Mouse (Mus musculus) brain, embryonic 14.5 days (tissue): ENCODE data around the gene Tcstv3.

ENCODE experiments used
- CTCF ChIP-seq: fragments of 200-500 bp; IDR thresholded peaks from 2 replicates; pipeline ENCODE4 v1.5.1; 2012; ENCODE audit warnings: inconsistent platforms, mild to moderate bottlenecking, moderate library complexity, borderline replicate concordance; ENCODE audit not compliant: insufficient read depth, insufficient read length; ENCODE audit errors: extremely low read depth
- POLR2A ChIP-seq: fragments of 200-500 bp; IDR thresholded peaks from 2 replicates; pipeline ENCODE4 v1.6.1; 2012; ENCODE audit warnings: mild to moderate bottlenecking, inconsistent platforms, borderline replicate concordance; ENCODE audit not compliant: poor library complexity, insufficient read depth, insufficient read length, severe bottlenecking; ENCODE audit errors: extremely low read depth

DNA sequence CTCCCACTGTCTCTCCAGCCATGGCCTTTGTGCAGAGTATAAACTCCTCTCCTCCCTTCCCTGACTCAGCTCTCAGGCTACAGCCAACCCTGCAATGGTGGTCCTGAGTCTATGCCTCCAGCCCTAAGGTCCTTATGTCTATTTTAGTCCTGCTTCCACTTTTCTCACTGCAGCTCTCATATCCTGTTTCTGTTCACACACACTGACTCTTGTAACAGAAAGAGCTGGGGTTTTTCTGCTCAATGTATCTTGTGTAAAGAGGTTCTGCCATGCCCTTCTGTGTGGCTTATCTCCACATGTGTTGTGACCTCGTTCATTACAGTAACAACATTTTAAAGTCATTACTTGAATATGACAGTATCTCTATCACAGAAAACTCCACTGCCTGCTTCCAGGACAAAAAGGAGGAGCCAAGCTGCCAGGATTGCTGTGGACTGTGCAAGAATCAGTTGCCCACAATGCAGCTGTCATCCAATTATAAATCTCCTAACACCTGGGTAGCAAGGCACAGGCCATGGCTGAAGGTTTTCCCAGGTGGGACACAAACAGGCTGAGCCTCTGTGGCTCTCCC lies 17.3 kb upstream of the Tcstv3 start:
- no peak for TF ChIP-seq POLR2A
- no peak for TF ChIP-seq CTCF
